Mouse (Mus musculus) liver, embryonic 16.5 days (tissue): ENCODE data around the gene Qrsl1. TPM values are rescaled to one million over a fixed set of nuclear protein-coding genes. Genes with fewer than 3 reads are reported as not detected.

Source experiments
- ATAC-seq: fragments of 200-750 bp; cut with Nextera tagmentation; 2 replicates; pipeline ENCODE4 v1.8.0; 2017; ENCODE audit warnings: low read depth, mild to moderate bottlenecking, moderate number of reproducible peaks, moderate library complexity
- H3K27ac ChIP-seq: fragments of 300-500 bp; sonication (generic); 2 replicates; pipeline ENCODE4 v1.5.1; 2014; ENCODE audit warnings: mild to moderate bottlenecking, low read length
- H3K27me3 ChIP-seq: fragments of 300-500 bp; sonication (generic); 2 replicates; pipeline ENCODE4 v1.6.1; 2014; ENCODE audit warnings: low read depth, low read length, mixed read lengths; ENCODE audit not compliant: control insufficient read depth, insufficient read depth
- H3K36me3 ChIP-seq: fragments of 300-500 bp; sonication (generic); 2 replicates; pipeline ENCODE4 v1.6.1; 2014; ENCODE audit warnings: mild to moderate bottlenecking; ENCODE audit not compliant: control insufficient read depth, insufficient read depth
- H3K4me1 ChIP-seq: fragments of 300-500 bp; sonication (generic); 2 replicates; pipeline ENCODE4 v1.6.1; 2014; ENCODE audit warnings: low read depth, low read length, mixed read lengths; ENCODE audit not compliant: control insufficient read depth
- H3K4me2 ChIP-seq: fragments of 300-500 bp; sonication (generic); 2 replicates; pipeline ENCODE4 v1.6.1; 2014; ENCODE audit warnings: low read depth, low read length, mixed read lengths
- H3K4me3 ChIP-seq: fragments of 300-500 bp; sonication (generic); 2 replicates; pipeline ENCODE4 v1.5.1; 2014; ENCODE audit warnings: low read depth, mild to moderate bottlenecking, low read length
- H3K9ac ChIP-seq: fragments of 300-500 bp; sonication (generic); 2 replicates; pipeline ENCODE4 v1.6.1; 2014; ENCODE audit warnings: low read depth, low read length
- H3K9me3 ChIP-seq: fragments of 300-500 bp; sonication (generic); replicated peaks from 2 replicates; pipeline ENCODE4 v1.6.1; 2016; ENCODE audit warnings: low read length; ENCODE audit not compliant: control insufficient read depth
- WGBS: fragments of 180-500 bp; shearing (Covaris S2); extraction: QIAGEN DNeasy Blood & Tissue Kit; methylation state at CpG from one replicate; pipeline ENCODE4 v1.1.7; 2014; ENCODE audit not compliant: insufficient replicate concordance; 5-methylcytosine and 5-hydroxymethylcytosine counted together
- polyA plus RNA-seq: library from polyadenylated mRNA; unstranded; fragments of >200 nt; fragmentation: Nextera tagmentation; extraction: Ambion mirVana; gene quantifications from 2 replicates; pipeline ENCODE4 v1.2.1, GENCODE M21; 2015

Gene Qrsl1
- polyA plus RNA-seq, 1 experiment from 2014 or later, result 5.1 TPM

DNA sequence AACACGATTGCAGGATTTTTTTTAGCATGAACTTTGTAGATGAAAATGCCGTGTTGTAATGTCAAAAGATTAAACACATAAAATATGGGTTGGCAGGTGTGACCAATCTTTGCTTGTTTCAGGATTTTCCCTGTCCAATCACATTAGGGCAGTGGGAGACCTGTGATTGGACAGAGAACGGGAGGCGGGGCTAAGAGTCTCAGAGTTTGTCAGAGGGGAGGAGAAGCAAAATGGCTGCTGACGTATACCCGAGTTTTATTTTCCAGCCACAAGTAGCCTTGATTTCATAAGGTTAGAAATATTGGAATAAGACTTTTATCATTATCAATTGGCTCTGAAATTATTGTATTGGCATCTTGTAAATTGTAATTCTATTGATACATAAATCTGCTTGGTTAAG is 75.8 kb downstream of the Qrsl1 start:
- H3K4me2 ChIP-seq, result no peak overlapping the region
- no peak overlapping the region for H3K4me3 ChIP-seq
- ATAC-seq, result no peak
- H3K27ac ChIP-seq, result no peak overlapping the region
- no peaks in the 10 kb centered on the region for H3K9me3 ChIP-seq
- no peaks in the 10 kb centered on the region for H3K27me3 ChIP-seq
- 84% methylated on average over 6 of the region's 6 CpGs for WGBS
- no peaks in the 10 kb centered on the region; the same call in 1 of the 2 replicates for H3K4me1 ChIP-seq
- no peak overlapping the region for H3K9ac ChIP-seq
- H3K36me3 ChIP-seq, result no peaks in the 10 kb centered on the region

DNA sequence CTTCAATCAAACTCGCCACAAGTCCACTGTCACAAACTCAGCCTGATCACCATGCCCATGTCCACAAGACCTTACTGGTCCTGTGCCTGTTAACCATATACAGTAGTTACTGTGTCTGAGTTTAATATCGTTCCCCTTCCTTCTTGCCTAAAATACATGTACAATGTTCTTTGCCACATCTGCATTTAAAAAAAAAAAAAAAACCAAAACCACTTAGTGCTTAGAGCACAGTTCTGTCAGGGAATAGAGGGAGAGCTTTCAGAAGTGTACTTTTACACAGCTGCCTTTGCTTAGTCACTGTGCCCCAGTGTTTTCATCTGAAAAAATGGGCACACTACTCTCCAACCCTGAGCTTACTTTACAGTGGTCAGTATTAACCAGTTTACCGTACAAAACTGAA is 76.8 kb downstream of the Qrsl1 start:
- H3K4me1 ChIP-seq, result no peaks in the 10 kb centered on the region
- 66% methylated on average over 3 of the region's 3 CpGs for WGBS
- H3K9me3 ChIP-seq, result no peaks in the 10 kb centered on the region
- H3K4me2 ChIP-seq, result no peak overlapping the region
- no peaks in the 10 kb centered on the region for H3K36me3 ChIP-seq
- ATAC-seq, result no peak
- no peak overlapping the region for H3K9ac ChIP-seq
- H3K4me3 ChIP-seq, result no peak overlapping the region
- H3K27me3 ChIP-seq, result no peaks in the 10 kb centered on the region
- H3K27ac ChIP-seq, result no peak overlapping the region

Other genes with a start within 250 kb of the Qrsl1 start
- 7.9 and 9.2 TPM in 2 replicates for gene Rtn4ip1, start 62 bp upstream of the Qrsl1 start, polyA plus RNA-seq
- gene Crybg1, start 247.1 kb upstream of the Qrsl1 start, polyA plus RNA-seq, result 0.78 and 1.0 TPM in 2 replicates